Mouse (Mus musculus) neural tube, embryonic 11.5 days (tissue): ENCODE data around the gene Pcsk6. TPM values are rescaled to one million over a fixed set of nuclear protein-coding genes. Genes with fewer than 3 reads are reported as not detected.

Experiments used
- ATAC-seq: fragments of 200-750 bp; cut with Nextera tagmentation; 2 replicates; pipeline ENCODE4 v1.8.0; 2017; ENCODE audit warnings: moderate number of reproducible peaks, mild to moderate bottlenecking, moderate TSS enrichment, moderate library complexity; ENCODE audit not compliant: insufficient read depth, low FRiP score, low TSS enrichment
- DNase-seq: peaks from one replicate; pipeline ENCODE4 v3.0.0-alpha.2; 2015; ENCODE audit warnings: low spot score
- H3K27ac ChIP-seq: fragments of 300-500 bp; sonication (generic); 2 replicates; pipeline ENCODE4 v1.5.1; 2014; ENCODE audit warnings: low read depth, mild to moderate bottlenecking, low read length
- H3K27me3 ChIP-seq: fragments of 300-500 bp; sonication (generic); 2 replicates; pipeline ENCODE4 v1.6.1; 2014; ENCODE audit warnings: mild to moderate bottlenecking, low read length, mixed read lengths; ENCODE audit not compliant: control insufficient read depth, insufficient read depth
- H3K36me3 ChIP-seq: fragments of 300-500 bp; sonication (generic); 2 replicates; pipeline ENCODE4 v1.6.1; 2014; ENCODE audit warnings: mild to moderate bottlenecking, low read length, moderate library complexity, mixed read lengths; ENCODE audit not compliant: control insufficient read depth, insufficient read depth
- H3K4me1 ChIP-seq: fragments of 300-500 bp; sonication (generic); 2 replicates; pipeline ENCODE4 v1.6.1; 2014; ENCODE audit warnings: low read length, mixed read lengths; ENCODE audit not compliant: control insufficient read depth, insufficient read depth
- H3K4me2 ChIP-seq: fragments of 300-500 bp; sonication (generic); 2 replicates; pipeline ENCODE4 v1.6.1; 2014; ENCODE audit warnings: low read depth, mild to moderate bottlenecking, moderate library complexity
- H3K4me3 ChIP-seq: fragments of 300-500 bp; sonication (generic); 2 replicates; pipeline ENCODE4 v1.5.1; 2014; ENCODE audit warnings: low read depth, low read length
- H3K9ac ChIP-seq: fragments of 300-500 bp; sonication (generic); 2 replicates; pipeline ENCODE4 v1.6.1; 2014; ENCODE audit warnings: mild to moderate bottlenecking, low read length
- H3K9me3 ChIP-seq: fragments of 300-500 bp; sonication (generic); 2 replicates; pipeline ENCODE4 v1.6.1; 2016; ENCODE audit warnings: low read length; ENCODE audit not compliant: control insufficient read depth
- WGBS: fragments of 180-500 bp; shearing (Covaris S2); extraction: QIAGEN DNeasy Blood & Tissue Kit; methylation state at CpG from one replicate; pipeline ENCODE4 v1.1.7; 2014; 5-methylcytosine and 5-hydroxymethylcytosine counted together
- polyA plus RNA-seq: library from polyadenylated mRNA; unstranded; fragments of >200 nt; fragmentation: Nextera tagmentation; extraction: Ambion mirVana; gene quantifications from 2 replicates; pipeline ENCODE4 v1.2.1, GENCODE M21; 2014

Gene Pcsk6
- polyA plus RNA-seq, 1 experiment from 2014 or later, result 2.7 TPM

- H3K4me3 ChIP-seq, result no peak overlapping the region
- no peaks in the 10 kb centered on the region for H3K27me3 ChIP-seq
- 90% methylated on average over 7 of the region's 7 CpGs for WGBS
- peaks cover 18% of the 10 kb centered on the region for H3K36me3 ChIP-seq
- H3K9ac ChIP-seq, result no peak overlapping the region
- no peak overlapping the region for H3K27ac ChIP-seq
- peaks cover 9% of the 10 kb centered on the region for H3K4me1 ChIP-seq
- H3K9me3 ChIP-seq, result no peaks in the 10 kb centered on the region
- H3K4me2 ChIP-seq, result no peak overlapping the region
- no peak for ATAC-seq
- DNase-seq, result no peak
Observed at GRCm38 (mm10) chr7:66084546-66084945, 223.0 kb downstream of the Pcsk6 start.

- no peak overlapping the region for H3K9ac ChIP-seq
- no peaks in the 10 kb centered on the region for H3K9me3 ChIP-seq
- DNase-seq, result no peak
- H3K4me3 ChIP-seq, result no peak overlapping the region
- H3K27me3 ChIP-seq, result no peaks in the 10 kb centered on the region
- H3K4me1 ChIP-seq, result no peaks in the 10 kb centered on the region
- no peak for ATAC-seq
- H3K36me3 ChIP-seq, result peaks cover 20% of the 10 kb centered on the region
- H3K4me2 ChIP-seq, result no peak overlapping the region
- WGBS, result 91% methylated on average over 4 of the region's 4 CpGs
- no peak overlapping the region for H3K27ac ChIP-seq
Observed at GRCm38 (mm10) chr7:66087652-66088051, 226.1 kb downstream of the Pcsk6 start.

- H3K9ac ChIP-seq, result no peak overlapping the region
Observed at GRCm38 (mm10) chr7:66088077-66088476, 226.5 kb downstream of the Pcsk6 start.

GRCm38 (mm10) chr7:66090676-66091190 is 229.2 kb downstream of the Pcsk6 start:
- no peaks in the 10 kb centered on the region for H3K9me3 ChIP-seq
- DNase-seq, result no peak
- H3K4me1 ChIP-seq, result no peaks in the 10 kb centered on the region
- WGBS, result 89% methylated on average over 11 of the region's 11 CpGs
- H3K27ac ChIP-seq, result no peak overlapping the region
- ATAC-seq, result no peak
- no peak overlapping the region for H3K4me3 ChIP-seq
- no peak overlapping the region for H3K9ac ChIP-seq
- no peaks in the 10 kb centered on the region for H3K27me3 ChIP-seq
- H3K4me2 ChIP-seq, result no peak overlapping the region
- H3K36me3 ChIP-seq, result peaks cover 16% of the 10 kb centered on the region

More at GRCm38 (mm10) chr7:66088077-66088476, 226.5 kb downstream of the Pcsk6 start:
- Histone ChIP-seq H3K4me2 (no peak overlapping the region), H3K36me3 (peaks cover 20% of the 10 kb centered on the region), H3K9me3 (no peaks in the 10 kb centered on the region), H3K4me3 (no peak overlapping the region), H3K4me1 (no peaks in the 10 kb centered on the region), H3K27ac (no peak overlapping the region), H3K27me3 (no peaks in the 10 kb centered on the region)
- 98% methylated on average over 2 of the region's 2 CpGs for WGBS
- ATAC-seq (no peak), DNase-seq (no peak)

- no peak for ATAC-seq
- WGBS, result 84% methylated on average over 7 of the region's 7 CpGs
- no peak for DNase-seq
- H3K9me3 ChIP-seq, result no peaks in the 10 kb centered on the region
- no peak overlapping the region for H3K4me3 ChIP-seq
- H3K4me1 ChIP-seq, result no peaks in the 10 kb centered on the region
- H3K27ac ChIP-seq, result no peak overlapping the region
- H3K36me3 ChIP-seq, result peaks cover 13% of the 10 kb centered on the region
- H3K9ac ChIP-seq, result no peak overlapping the region
- no peak overlapping the region for H3K4me2 ChIP-seq
- H3K27me3 ChIP-seq, result no peaks in the 10 kb centered on the region
Observed at GRCm38 (mm10) chr7:66091553-66091952, 230.0 kb downstream of the Pcsk6 start.

GRCm38 (mm10) chr7:66092656-66093055 is 231.1 kb downstream of the Pcsk6 start:
- DNase-seq (no peak), ATAC-seq (no peak)
- no peaks in the 10 kb centered on the region for H3K27me3 ChIP-seq
- no peak overlapping the region for H3K9ac ChIP-seq
- H3K4me2 ChIP-seq, result no peak overlapping the region
- no peaks in the 10 kb centered on the region for H3K4me1 ChIP-seq
- H3K27ac ChIP-seq, result no peak overlapping the region
- H3K4me3 ChIP-seq, result no peak overlapping the region
- H3K36me3 ChIP-seq, result peaks cover 9% of the 10 kb centered on the region
- 86% methylated on average over 8 of the region's 8 CpGs for WGBS
- no peaks in the 10 kb centered on the region for H3K9me3 ChIP-seq

GRCm38 (mm10) chr7:66094141-66094540 is 232.6 kb downstream of the Pcsk6 start:
- Histone ChIP-seq H3K4me2 (no peak overlapping the region), H3K36me3 (peaks cover 2% of the 10 kb centered on the region), H3K9me3 (no peaks in the 10 kb centered on the region), H3K9ac (no peak overlapping the region), H3K27ac (no peak overlapping the region), H3K4me3 (no peak overlapping the region), H3K27me3 (no peaks in the 10 kb centered on the region), H3K4me1 (no peaks in the 10 kb centered on the region)
- ATAC-seq (no peak), DNase-seq (no peak)
- 83% methylated on average over 5 of the region's 5 CpGs for WGBS

- ATAC-seq (no peak), DNase-seq (no peak)
- Histone ChIP-seq H3K27me3 (no peaks in the 10 kb centered on the region), H3K9me3 (no peaks in the 10 kb centered on the region), H3K4me3 (no peak overlapping the region), H3K9ac (no peak overlapping the region), H3K4me2 (no peak overlapping the region), H3K4me1 (no peaks in the 10 kb centered on the region), H3K27ac (no peak overlapping the region), H3K36me3 (no peaks in the 10 kb centered on the region)
- WGBS, result 75% methylated on average over 7 of the region's 7 CpGs
Observed at GRCm38 (mm10) chr7:66098803-66099202, 237.3 kb downstream of the Pcsk6 start.
